Mouse (Mus musculus) liver, adult 2 months (tissue): ENCODE measurements at regions not wholly inside any gene's neighbourhood (a gene's known extent, or its start where the extent isn't known, plus 50 kb on each side); places are given as distances from the start of the nearest gene placed in this dataset.

Experiments
- CTCF ChIP-seq: fragments of 200-500 bp; IDR thresholded peaks from 2 replicates; pipeline ENCODE4 v1.5.1; 2011; ENCODE audit warnings: low read depth, low read length, control low read depth
- POLR2A ChIP-seq: fragments of 200-500 bp; IDR thresholded peaks from 2 replicates; pipeline ENCODE4 v1.6.1; 2011; ENCODE audit warnings: low read length, control low read depth; ENCODE audit not compliant: insufficient read depth; ENCODE audit errors: extremely low read depth

- TF ChIP-seq CTCF: no peak
- no peak for TF ChIP-seq POLR2A
Measured at GRCm38 (mm10) chr1:62887585-62888483, 184.7 kb downstream of the Nrp2 start.
